Mouse (Mus musculus): ENCODE results near the gene Lrmda. TPM values are rescaled to one million over a fixed set of nuclear protein-coding genes. Genes with fewer than 3 reads are reported as not detected.

Lrmda gene
- polyA plus RNA-seq, 1 experiment from 2014 or later, result 0.60 TPM

DNA sequence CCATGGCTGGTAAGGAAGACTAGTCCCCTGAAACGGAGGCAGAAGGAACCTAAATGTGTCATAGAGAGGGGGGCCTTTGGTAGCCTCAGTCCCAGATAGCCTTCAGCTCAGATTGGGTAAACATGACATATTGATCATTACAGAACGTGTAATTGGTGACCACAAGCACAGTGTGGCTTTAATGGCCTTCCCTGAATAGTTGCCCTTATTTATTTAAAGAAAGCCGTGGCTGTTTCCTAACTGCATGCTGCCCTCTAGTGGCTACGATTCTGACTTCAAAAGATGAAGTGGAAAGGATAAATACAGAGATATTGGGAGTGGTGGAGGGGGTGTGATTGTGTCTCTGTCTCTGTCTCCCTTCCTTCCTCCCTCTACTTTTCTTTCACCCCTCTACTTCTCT is 1026.8 kb downstream of the Lrmda start:
- Histone ChIP-seq H3K4me1 (no peaks in the 10 kb centered on the region), H3K27me3 (ENCODE audit: insufficient read depth, poor library complexity, severe bottlenecking) (no peaks in the 10 kb centered on the region), H3K27ac (no peak overlapping the region), H3K4me3 (no peak overlapping the region), H3K36me3 (no peaks in the 10 kb centered on the region), H3K9me3 (no peaks in the 10 kb centered on the region)
- 26% methylated on average over 4 of the region's 4 CpGs for WGBS
- DNase-seq (ENCODE audit: low spot score), result no peak

DNA sequence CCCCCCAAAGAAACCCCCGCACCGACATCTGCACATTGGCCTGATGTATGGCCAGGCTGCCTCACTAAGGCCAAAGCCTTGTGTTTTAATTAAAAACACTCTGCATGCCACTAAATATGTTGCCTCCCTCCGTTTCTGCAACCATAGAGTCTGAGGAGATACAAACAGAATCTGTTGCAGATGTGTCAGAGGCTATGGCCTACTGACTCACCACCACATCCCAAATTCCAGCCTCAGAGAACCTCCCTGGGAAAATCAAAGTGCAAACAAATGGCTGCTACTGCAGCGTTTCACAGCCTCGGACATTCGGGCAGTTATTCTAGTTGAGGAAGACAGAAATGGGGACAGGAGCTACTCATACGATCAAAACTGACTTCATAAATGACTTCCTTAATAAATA is 1031.9 kb downstream of the Lrmda start:
- Histone ChIP-seq H3K36me3 (no peaks in the 10 kb centered on the region), H3K9me3 (no peaks in the 10 kb centered on the region), H3K27me3 (ENCODE audit: insufficient read depth, poor library complexity, severe bottlenecking) (no peaks in the 10 kb centered on the region), H3K27ac (no peak overlapping the region), H3K4me1 (no peaks in the 10 kb centered on the region), H3K4me3 (no peak overlapping the region)
- DNase-seq (ENCODE audit: low spot score), result no peak
- 68% methylated on average over 7 of the region's 7 CpGs for WGBS

DNA sequence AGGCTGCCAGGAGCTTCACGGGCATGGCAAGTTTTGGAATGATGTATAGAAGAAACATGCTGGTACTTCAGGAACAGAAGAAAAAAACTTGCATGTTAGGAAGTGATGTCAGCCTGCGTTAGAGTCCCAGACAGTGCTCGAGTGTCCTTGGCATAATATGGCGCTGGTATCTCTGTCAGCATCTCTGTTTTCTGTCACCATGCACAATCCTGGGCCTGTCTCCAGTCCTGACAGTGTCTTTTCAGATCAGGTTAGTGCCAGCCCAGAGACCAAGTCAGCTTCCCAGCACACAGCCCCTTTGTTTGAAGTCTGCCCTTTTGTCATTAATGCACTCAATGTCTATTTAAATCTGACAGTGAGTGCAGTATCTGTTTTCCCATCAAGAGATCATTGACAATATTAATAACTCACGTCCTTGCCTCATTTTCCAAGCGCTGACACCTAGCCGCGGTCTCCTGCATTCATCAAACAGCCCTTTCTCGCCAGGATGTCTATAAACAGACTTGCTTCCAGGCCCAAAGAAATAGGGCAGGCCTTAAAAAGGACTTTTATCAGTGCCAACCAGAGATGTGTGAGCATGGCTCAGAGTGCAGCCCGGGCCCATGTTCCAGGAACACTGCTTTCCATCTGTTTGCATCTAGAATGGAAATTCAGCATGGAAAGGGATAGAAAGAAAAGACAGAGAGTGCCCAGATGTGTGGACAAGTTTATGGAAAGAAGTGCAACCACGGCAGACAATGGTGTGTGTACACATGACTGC is 1033.5 kb downstream of the Lrmda start:
- Histone ChIP-seq H3K4me1 (no peaks in the 10 kb centered on the region), H3K27me3 (ENCODE audit: insufficient read depth, poor library complexity, severe bottlenecking) (no peaks in the 10 kb centered on the region), H3K27ac (no peak overlapping the region), H3K4me3 (no peak overlapping the region), H3K9me3 (no peaks in the 10 kb centered on the region), H3K36me3 (no peaks in the 10 kb centered on the region)
- DNase-seq (ENCODE audit: low spot score), result no peak
- 69% methylated on average over 11 of the region's 11 CpGs for WGBS

DNA sequence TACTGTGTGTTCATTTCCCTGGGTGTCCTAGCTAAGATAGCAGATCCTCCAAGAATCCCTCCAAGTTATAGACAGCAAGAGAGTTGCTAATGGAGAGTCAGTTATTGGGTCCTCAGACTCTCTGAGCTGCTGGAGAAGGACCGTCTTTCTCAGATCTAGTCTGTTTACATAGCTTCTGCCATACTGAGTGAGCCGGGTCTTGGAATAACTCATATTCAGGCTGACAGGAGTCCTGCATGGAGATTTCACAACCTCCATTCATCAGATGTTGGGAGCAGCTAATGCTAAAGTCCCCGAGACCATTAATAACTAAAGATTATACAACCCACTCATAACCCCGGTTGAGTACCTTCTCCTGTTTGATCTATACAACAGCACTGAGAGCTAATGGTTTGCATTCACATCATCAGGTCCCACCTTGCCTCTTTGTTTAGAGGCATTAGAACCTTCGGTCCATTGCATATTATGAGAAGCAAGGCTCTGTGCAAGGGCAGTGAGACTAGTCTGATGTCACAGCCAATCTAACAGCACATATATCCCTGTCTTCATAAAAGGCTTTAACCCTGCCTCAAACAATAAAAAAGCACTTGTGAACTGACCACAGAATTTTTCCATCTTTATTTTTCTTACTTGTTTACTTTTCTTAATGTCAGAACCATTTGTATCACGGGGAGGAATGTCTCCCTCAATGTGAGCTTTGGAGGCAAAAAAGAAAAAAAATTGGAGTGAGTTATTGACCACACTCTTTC is 1037.9 kb downstream of the Lrmda start:
- no peak for DNase-seq (ENCODE audit: low spot score)
- no peak overlapping the region for H3K4me3 ChIP-seq
- 86% methylated on average over 6 of the region's 6 CpGs for WGBS
- no peak overlapping the region for H3K27ac ChIP-seq
- no peaks in the 10 kb centered on the region for H3K9me3 ChIP-seq
- no peaks in the 10 kb centered on the region for H3K27me3 ChIP-seq (ENCODE audit: insufficient read depth, poor library complexity, severe bottlenecking)
- H3K4me1 ChIP-seq, result no peaks in the 10 kb centered on the region
- H3K36me3 ChIP-seq, result no peaks in the 10 kb centered on the region

DNA sequence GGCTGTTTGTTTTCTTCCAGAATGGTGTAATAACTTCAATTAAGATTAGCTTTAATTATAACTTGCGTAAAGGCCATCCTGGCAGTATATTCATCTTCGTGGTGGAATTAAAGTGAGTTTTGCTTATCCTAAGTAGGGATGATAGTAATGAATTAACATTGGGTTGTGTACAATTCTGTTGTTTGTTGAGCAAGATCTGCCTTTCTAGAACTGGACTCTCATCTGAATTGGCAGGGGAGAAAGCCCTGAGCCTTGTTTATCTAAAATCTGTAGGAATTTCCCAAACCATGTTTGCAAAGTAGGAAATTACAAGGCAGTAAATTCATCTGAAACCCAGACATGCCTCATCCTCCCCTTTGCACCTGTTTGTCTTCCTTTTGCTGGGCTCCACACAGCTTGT is 1038.5 kb downstream of the Lrmda start:
- no peaks in the 10 kb centered on the region for H3K9me3 ChIP-seq
- no peak for DNase-seq (ENCODE audit: low spot score)
- H3K36me3 ChIP-seq, result no peaks in the 10 kb centered on the region
- 88% methylated on average over 2 of the region's 2 CpGs for WGBS
- H3K4me1 ChIP-seq, result no peaks in the 10 kb centered on the region
- H3K27me3 ChIP-seq (ENCODE audit: insufficient read depth, poor library complexity, severe bottlenecking), result no peaks in the 10 kb centered on the region
- H3K27ac ChIP-seq, result no peak overlapping the region
- H3K4me3 ChIP-seq, result no peak overlapping the region

DNA sequence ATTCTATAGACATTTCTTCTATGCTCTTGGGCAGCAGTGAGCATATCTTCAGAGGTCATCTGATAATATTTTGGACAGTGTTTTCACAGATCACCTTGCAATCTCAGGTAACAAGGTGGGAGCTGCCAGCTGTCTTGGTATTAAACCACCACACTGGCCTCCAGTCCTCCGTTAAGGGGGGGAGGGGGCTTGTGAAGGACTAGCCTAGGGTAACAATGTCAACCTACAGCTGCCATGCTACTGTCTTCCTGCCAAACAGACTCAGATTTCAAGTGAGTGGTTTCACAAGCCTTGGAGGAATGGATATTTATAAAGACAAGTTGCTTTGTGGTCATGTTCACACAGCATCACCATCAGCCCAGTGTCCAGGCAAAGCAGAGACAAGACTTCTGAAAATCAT is 1059.2 kb downstream of the Lrmda start:
- no peaks in the 10 kb centered on the region for H3K36me3 ChIP-seq
- no peak for DNase-seq (ENCODE audit: low spot score)
- no peaks in the 10 kb centered on the region for H3K4me1 ChIP-seq
- H3K9me3 ChIP-seq, result no peaks in the 10 kb centered on the region
- WGBS, result 45% methylated on average over 1 of the region's 1 CpGs
- H3K4me3 ChIP-seq, result no peak overlapping the region
- H3K27ac ChIP-seq, result no peak overlapping the region
- H3K27me3 ChIP-seq (ENCODE audit: insufficient read depth, poor library complexity, severe bottlenecking), result no peaks in the 10 kb centered on the region

DNA sequence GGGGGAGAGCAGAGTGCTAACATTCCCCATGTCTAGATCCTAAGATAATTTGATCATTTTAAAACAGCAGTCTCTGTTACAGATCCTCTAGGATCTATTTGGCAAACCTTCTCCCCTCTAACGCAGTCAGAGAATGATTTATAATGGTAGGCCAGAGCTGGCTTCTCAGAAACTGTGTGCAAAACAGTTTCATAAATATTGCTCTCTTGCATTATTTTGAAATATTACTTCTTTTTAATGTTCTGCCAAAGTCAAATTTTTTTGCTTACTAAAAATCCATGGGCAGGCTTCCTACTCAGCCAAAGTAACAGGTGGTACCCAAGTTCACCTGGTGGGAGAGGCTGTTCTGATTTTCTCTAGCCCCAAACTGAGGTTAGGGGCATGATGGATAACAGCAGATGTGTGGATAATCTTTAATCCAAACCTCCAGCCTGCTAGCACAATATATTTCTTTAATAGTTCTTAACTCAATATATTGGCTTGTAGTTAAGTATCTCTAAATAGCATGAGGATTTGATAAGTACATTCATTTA is 1064.8 kb downstream of the Lrmda start:
- H3K27me3 ChIP-seq (ENCODE audit: insufficient read depth, poor library complexity, severe bottlenecking), result no peaks in the 10 kb centered on the region
- no peaks in the 10 kb centered on the region for H3K9me3 ChIP-seq
- H3K27ac ChIP-seq, result no peak overlapping the region
- H3K4me3 ChIP-seq, result no peak overlapping the region
- H3K4me1 ChIP-seq, result no peaks in the 10 kb centered on the region
- DNase-seq (ENCODE audit: low spot score), result no peak
- no peaks in the 10 kb centered on the region for H3K36me3 ChIP-seq
- 84% methylated on average over 1 of the region's 1 CpGs for WGBS

DNA sequence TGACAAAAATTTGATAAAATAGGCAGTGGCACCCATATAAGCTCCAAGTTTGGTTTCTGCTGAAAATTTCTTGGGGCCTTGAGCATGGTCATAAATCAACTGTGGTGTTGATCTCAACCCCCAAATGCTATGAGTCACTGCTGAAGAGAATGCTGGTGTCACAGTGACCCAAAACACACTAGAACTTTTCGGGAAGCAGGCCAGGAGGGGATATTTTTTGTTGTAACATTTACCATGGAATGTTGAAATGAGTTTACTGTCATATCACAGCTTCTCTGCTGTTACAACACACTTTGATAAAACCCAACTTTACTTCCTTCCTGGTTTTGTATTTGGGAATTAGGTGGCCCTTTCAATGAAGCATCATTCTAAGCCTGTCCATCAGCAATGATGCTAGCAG is 1065.3 kb downstream of the Lrmda start:
- Histone ChIP-seq H3K9me3 (no peaks in the 10 kb centered on the region), H3K27me3 (ENCODE audit: insufficient read depth, poor library complexity, severe bottlenecking) (no peaks in the 10 kb centered on the region), H3K27ac (no peak overlapping the region), H3K4me3 (no peak overlapping the region), H3K36me3 (no peaks in the 10 kb centered on the region), H3K4me1 (no peaks in the 10 kb centered on the region)
- no peak for DNase-seq (ENCODE audit: low spot score)
- WGBS, result 76% methylated on average over 1 of the region's 1 CpGs

DNA sequence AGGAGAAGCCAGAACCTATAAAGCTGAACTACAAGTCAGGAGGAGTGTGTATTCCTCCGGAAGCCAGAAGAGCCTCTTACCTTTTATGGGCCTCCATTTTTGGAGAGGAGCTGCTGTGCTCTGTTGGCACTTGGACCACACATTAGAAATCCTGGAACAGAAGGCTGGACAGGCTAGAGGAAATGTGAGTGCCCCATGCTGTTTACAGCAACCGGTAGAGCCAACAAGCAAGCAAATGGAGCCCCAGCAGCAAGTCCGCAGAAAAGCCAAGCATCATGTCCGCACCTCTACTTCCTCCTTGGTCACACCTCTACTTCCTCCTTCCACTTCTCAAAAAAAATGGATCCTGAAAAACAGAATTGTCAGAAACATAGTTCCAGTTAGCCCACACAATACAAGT is 1073.8 kb downstream of the Lrmda start:
- no peak for DNase-seq (ENCODE audit: low spot score)
- Histone ChIP-seq H3K36me3 (no peaks in the 10 kb centered on the region), H3K27me3 (ENCODE audit: insufficient read depth, poor library complexity, severe bottlenecking) (no peaks in the 10 kb centered on the region), H3K9me3 (no peaks in the 10 kb centered on the region), H3K4me1 (peaks cover 9% of the 10 kb centered on the region), H3K27ac (no peak overlapping the region), H3K4me3 (no peak overlapping the region)
- 88% methylated on average over 4 of the region's 4 CpGs for WGBS

DNA sequence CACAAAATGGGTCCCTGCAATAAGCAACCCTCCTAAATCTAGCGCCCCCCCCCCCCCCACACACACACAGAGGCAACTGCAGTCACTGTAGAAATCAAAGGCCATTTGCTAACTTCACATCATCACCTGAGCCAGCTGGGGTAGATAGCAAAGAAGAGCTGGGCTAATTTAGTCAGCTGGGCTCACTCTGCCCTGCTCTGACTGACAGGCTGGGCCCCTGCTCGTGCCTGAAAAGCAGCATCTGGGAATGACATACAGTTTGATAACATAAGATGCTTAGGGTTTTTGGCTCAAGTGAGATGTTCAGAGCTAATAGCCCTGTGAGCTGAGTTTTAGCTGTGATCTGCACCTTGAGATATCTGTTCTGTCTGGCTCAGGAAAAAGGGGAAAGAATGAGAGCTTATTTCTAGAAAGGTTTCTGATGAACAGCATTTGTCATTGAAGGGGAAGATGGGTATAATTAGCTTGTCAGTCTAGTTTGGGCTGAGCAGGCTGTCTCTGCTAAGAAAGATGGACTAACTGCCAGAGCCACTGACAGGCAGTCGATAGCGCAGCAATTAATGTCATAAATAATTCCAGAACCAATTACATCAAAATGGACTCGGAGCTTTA is 1075.1 kb downstream of the Lrmda start:
- Histone ChIP-seq H3K4me3 (no peak overlapping the region), H3K4me1 (peaks cover 9% of the 10 kb centered on the region), H3K9me3 (no peaks in the 10 kb centered on the region), H3K27me3 (ENCODE audit: insufficient read depth, poor library complexity, severe bottlenecking) (no peaks in the 10 kb centered on the region), H3K36me3 (no peaks in the 10 kb centered on the region), H3K27ac (no peak overlapping the region)
- 63% methylated on average over 5 of the region's 5 CpGs for WGBS
- no peak for DNase-seq (ENCODE audit: low spot score)

DNA sequence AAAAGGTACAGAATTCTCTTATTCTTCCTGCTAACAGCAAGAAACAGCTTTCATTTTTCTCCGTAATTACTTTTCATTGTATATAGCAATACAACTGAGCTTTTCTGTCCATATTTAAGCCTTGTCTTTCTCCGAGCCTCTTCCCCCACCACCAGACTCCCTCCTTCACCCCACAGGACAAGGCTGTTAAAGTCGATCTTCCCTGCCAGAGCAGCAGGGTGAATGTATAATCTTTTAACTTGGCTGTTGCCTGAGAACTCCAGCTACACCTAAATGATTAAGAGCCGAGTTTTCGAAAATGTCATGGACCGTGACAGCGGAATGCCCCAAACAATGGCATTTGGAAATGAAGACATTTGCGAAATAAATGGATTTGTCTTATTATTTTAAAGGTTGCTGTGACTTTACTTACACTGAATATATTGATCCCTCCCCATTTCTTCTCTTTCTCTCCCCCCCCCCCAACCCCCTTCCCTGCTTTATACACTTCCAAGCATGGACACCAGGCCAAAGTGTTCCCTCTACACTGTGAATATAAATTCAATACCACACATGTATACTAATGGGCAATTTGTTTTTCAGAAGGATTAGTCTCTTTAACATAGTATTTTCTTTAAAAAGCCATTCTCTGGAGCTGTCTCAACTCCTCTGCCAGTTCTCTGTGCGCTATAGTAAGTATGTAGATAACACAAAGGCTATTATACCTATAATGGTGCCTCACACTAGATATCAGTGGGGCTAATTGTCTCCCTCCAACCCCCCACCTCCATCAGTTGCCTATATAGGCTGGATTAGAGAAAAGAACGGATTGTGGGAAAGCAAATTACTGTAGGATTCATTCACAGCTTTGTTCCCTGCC is 1075.9 kb downstream of the Lrmda start:
- DNase-seq (ENCODE audit: low spot score), result no peak
- Histone ChIP-seq H3K4me1 (peaks cover 9% of the 10 kb centered on the region), H3K9me3 (no peaks in the 10 kb centered on the region), H3K4me3 (no peak overlapping the region), H3K36me3 (no peaks in the 10 kb centered on the region), H3K27me3 (ENCODE audit: insufficient read depth, poor library complexity, severe bottlenecking) (no peaks in the 10 kb centered on the region), H3K27ac (no peak overlapping the region)
- WGBS, result 68% methylated on average over 10 of the region's 10 CpGs

DNA sequence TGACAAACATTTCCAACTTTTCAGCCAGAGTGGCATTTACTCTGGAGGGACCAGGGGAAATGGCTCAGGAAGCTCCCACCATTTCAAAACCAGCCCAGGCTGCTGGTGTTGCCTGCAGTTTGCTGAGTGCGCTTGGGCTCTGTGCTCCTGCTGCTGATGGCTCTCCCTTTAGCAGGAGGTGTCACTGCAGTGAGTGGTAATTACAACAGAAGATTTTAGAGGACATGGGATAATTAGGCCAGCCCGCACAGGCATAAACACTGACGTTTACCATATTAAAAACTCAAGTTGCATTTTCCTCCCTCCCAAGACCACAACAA is 1076.5 kb downstream of the Lrmda start:
- Histone ChIP-seq H3K4me3 (no peak overlapping the region), H3K4me1 (peaks cover 9% of the 10 kb centered on the region), H3K27ac (no peak overlapping the region), H3K9me3 (no peaks in the 10 kb centered on the region), H3K27me3 (ENCODE audit: insufficient read depth, poor library complexity, severe bottlenecking) (no peaks in the 10 kb centered on the region), H3K36me3 (no peaks in the 10 kb centered on the region)
- DNase-seq (ENCODE audit: low spot score), result no peak
- 60% methylated on average over 3 of the region's 3 CpGs for WGBS

All from heart, embryonic 10.5 days (tissue).